Mouse (Mus musculus): ENCODE data around the gene Fbxo27. TPM values are rescaled to one million over a fixed set of nuclear protein-coding genes. Genes with fewer than 3 reads are reported as not detected.
"Not testable (repeated sequence)": the region's sequence is repeated elsewhere in the genome, so short reads cannot be mapped to it uniquely, and the experiment has no call there.

The Fbxo27 gene
- total RNA-seq (2014; fragmentation: Nextera tagmentation), result not detected in 2 replicates
- total RNA-seq (2017), result not detected in 2 replicates

GRCm38 (mm10) chr7:28692545-28693320, at the start of gene Fbxo27:
Gene Fbxo27 (plus strand): TSS chr7:28692849.
- no peak for ATAC-seq (replicated peaks; ENCODE audit: low FRiP score, low TSS enrichment, poor library complexity, severe bottlenecking)

- no peak for ATAC-seq (replicated peaks; ENCODE audit: low FRiP score, low TSS enrichment, poor library complexity, severe bottlenecking)
These were observed 47.3 kb upstream of the Fbxo27 start for GRCm38 (mm10) chr7:28645366-28645765.

- ATAC-seq (replicated peaks; ENCODE audit: low FRiP score, low TSS enrichment, poor library complexity, severe bottlenecking), result no peak
These were observed 46.6 kb upstream of the Fbxo27 start for GRCm38 (mm10) chr7:28645947-28646475.

- no peak for ATAC-seq (replicated peaks; ENCODE audit: low FRiP score, low TSS enrichment, poor library complexity, severe bottlenecking)
These were observed 45.6 kb upstream of the Fbxo27 start for GRCm38 (mm10) chr7:28647016-28647415.

GRCm38 (mm10) chr7:28651157-28651556, 41.5 kb upstream of the Fbxo27 start:
- ATAC-seq (replicated peaks; ENCODE audit: low FRiP score, low TSS enrichment, poor library complexity, severe bottlenecking), result no peak

GRCm38 (mm10) chr7:28656430-28656829, 36.2 kb upstream of the Fbxo27 start:
- ATAC-seq (replicated peaks; ENCODE audit: low FRiP score, low TSS enrichment, poor library complexity, severe bottlenecking), result no peak

- no peak for ATAC-seq (replicated peaks; ENCODE audit: low FRiP score, low TSS enrichment, poor library complexity, severe bottlenecking)
These were observed 26.7 kb upstream of the Fbxo27 start for GRCm38 (mm10) chr7:28665620-28666579.

GRCm38 (mm10) chr7:28671172-28671571, 21.5 kb upstream of the Fbxo27 start:
- ATAC-seq (replicated peaks; ENCODE audit: low FRiP score, low TSS enrichment, poor library complexity, severe bottlenecking), result no peak

GRCm38 (mm10) chr7:28672276-28672675, 20.4 kb upstream of the Fbxo27 start:
- no peak for ATAC-seq (replicated peaks; ENCODE audit: low FRiP score, low TSS enrichment, poor library complexity, severe bottlenecking)

- ATAC-seq (replicated peaks; ENCODE audit: low FRiP score, low TSS enrichment, poor library complexity, severe bottlenecking), result not testable (repeated sequence)
These were observed 19.9 kb upstream of the Fbxo27 start for GRCm38 (mm10) chr7:28672786-28673185.

- no peak for ATAC-seq (replicated peaks; ENCODE audit: low FRiP score, low TSS enrichment, poor library complexity, severe bottlenecking)
These were observed 17.7 kb upstream of the Fbxo27 start for GRCm38 (mm10) chr7:28674994-28675393.

GRCm38 (mm10) chr7:28675746-28676145, 16.9 kb upstream of the Fbxo27 start:
- ATAC-seq (replicated peaks; ENCODE audit: low FRiP score, low TSS enrichment, poor library complexity, severe bottlenecking), result no peak

- ATAC-seq (replicated peaks; ENCODE audit: low FRiP score, low TSS enrichment, poor library complexity, severe bottlenecking), result no peak
These were observed 15.7 kb upstream of the Fbxo27 start for GRCm38 (mm10) chr7:28676811-28677541.

GRCm38 (mm10) chr7:28677624-28678023, 15.0 kb upstream of the Fbxo27 start:
- no peak for ATAC-seq (replicated peaks; ENCODE audit: low FRiP score, low TSS enrichment, poor library complexity, severe bottlenecking)

GRCm38 (mm10) chr7:28691075-28691474, 1.6 kb upstream of the Fbxo27 start:
- ATAC-seq (replicated peaks; ENCODE audit: low FRiP score, low TSS enrichment, poor library complexity, severe bottlenecking), result no peak

- peak; percentile 83 for ATAC-seq (replicated peaks; ENCODE audit: low FRiP score, low TSS enrichment, poor library complexity, severe bottlenecking)
These were observed 795 bp downstream of the Fbxo27 start for GRCm38 (mm10) chr7:28693321-28693966.

- ATAC-seq (replicated peaks; ENCODE audit: low FRiP score, low TSS enrichment, poor library complexity, severe bottlenecking), result no peak
These were observed 1.8 kb downstream of the Fbxo27 start for GRCm38 (mm10) chr7:28694423-28694822.

GRCm38 (mm10) chr7:28694966-28695511, 2.4 kb downstream of the Fbxo27 start:
- no peak for ATAC-seq (replicated peaks; ENCODE audit: low FRiP score, low TSS enrichment, poor library complexity, severe bottlenecking)

GRCm38 (mm10) chr7:28697277-28697676, 4.6 kb downstream of the Fbxo27 start:
- no peak for ATAC-seq (replicated peaks; ENCODE audit: low FRiP score, low TSS enrichment, poor library complexity, severe bottlenecking)
